Mouse (Mus musculus) gonadal fat pad, adult 2 months (tissue): ENCODE results near the gene Slc47a1. TPM values are rescaled to one million over a fixed set of nuclear protein-coding genes. Genes with fewer than 3 reads are reported as not detected.
"Not testable (repeated sequence)": the region's sequence is repeated elsewhere in the genome, so short reads cannot be mapped to it uniquely, and the experiment has no call there.

Experiments used
- DNase-seq: peaks from one replicate; pipeline ENCODE4 v3.0.0-alpha.2; 2012; ENCODE audit warnings: low read depth
- polyA plus RNA-seq: library from polyadenylated mRNA; depleted of rRNA; stranded (reverse); fragments of >200 nt; gene quantifications from 2 replicates; pipeline ENCODE4 v1.2.3, GENCODE M21; 2012; rRNA removed

Gene Slc47a1
- polyA plus RNA-seq, 1 experiment, result 3.4 TPM

GRCm38 (mm10) chr11:61319233-61319922, 58.8 kb downstream of the Slc47a1 start:
- DNase-seq, result no peak

GRCm38 (mm10) chr11:61316864-61317263, 61.3 kb downstream of the Slc47a1 start:
- DNase-seq, result no peak

GRCm38 (mm10) chr11:61310321-61310720, 67.8 kb downstream of the Slc47a1 start:
- no peak for DNase-seq

DNA sequence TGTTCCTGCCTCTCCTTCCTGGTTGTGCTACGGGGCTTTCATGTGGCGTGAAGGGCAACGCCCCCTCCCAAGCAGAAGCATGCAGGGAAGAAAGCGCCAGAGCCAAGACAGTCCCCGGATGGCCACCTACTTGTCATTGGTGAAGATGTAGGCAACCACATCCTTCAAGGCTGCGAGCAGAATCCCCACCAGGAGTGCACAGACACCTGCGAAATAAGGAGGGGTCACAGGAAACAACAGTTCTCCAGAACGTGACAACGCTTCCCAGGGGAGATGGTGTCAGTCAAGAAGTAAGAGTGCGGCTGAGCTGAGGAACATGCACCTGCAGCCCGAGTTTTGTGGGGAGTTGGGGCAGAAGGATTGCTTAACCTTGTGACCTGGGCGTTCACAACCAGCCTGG, 68.3 kb downstream of the Slc47a1 start:
- DNase-seq, result no peak

GRCm38 (mm10) chr11:61307795-61308194, 70.3 kb downstream of the Slc47a1 start:
- DNase-seq, result no peak

- DNase-seq, result no peak
Observed at GRCm38 (mm10) chr11:61305377-61305776, 72.8 kb downstream of the Slc47a1 start.

GRCm38 (mm10) chr11:61304535-61304934, 73.6 kb downstream of the Slc47a1 start:
- not testable (repeated sequence) for DNase-seq

GRCm38 (mm10) chr11:61300716-61301392, 77.3 kb downstream of the Slc47a1 start:
- no peak for DNase-seq

DNA sequence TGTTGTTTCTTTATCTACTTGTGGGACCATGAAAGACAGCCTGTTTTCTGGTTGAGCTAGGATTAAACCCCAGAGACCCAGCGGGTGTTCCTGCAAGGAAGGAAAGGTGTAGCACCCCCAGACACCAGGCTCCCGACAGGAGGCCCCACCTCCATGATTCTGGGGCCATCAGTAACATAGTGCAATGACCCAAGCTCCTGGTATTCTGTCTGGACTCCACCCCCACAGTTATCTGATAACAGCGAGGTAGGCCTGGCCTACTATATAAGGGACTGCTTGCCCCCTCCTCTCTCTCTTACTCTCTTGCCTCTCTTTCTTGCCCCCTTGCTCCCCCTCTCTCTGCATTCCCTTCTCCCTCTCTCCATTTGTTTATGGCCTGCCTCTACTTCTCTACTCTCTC, 77.9 kb downstream of the Slc47a1 start:
- DNase-seq, result no peak

GRCm38 (mm10) chr11:61297901-61298300, 80.2 kb downstream of the Slc47a1 start:
- no peak for DNase-seq

GRCm38 (mm10) chr11:61297326-61297725, 80.8 kb downstream of the Slc47a1 start:
- DNase-seq, result no peak

DNA sequence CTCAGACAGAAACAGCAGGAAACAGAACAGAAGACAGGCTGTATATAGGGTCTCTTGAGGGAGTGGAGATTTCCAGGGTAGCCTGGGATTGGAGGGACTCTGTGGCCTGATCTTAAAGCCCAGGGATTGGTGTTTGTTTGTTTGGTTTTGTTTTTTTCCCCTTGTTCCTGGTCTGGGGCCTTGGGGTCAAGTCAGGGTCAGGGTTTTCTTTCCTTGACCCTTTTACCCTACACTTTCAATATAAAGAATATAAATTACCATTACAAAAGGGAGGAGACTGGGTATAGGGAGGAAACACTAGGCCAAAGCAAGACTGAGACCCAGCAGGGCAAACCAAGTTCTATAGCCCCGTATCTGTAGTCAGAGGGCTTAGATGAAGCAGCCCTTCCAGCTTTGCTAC, 81.6 kb downstream of the Slc47a1 start:
- DNase-seq, result no peak

DNA sequence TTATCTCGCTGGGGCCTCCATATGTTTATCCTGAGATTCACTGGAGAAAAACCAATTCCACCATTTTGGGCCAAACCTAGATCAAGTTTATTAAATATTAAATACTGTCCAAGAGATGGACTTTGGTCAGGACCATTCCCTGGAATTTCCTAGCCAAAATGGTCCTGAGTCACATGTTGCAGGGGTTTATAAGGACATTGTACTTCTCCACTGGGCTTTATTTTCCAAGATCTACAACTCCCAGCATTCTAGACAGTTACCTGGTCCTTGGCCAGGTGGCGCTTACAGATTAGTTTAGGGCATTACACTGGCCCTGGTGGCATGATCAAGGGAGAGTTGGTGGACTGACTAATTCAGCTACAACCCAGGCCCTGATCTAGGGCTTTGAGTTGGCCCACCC, 82.6 kb downstream of the Slc47a1 start:
- no peak for DNase-seq

- no peak for DNase-seq
Observed at GRCm38 (mm10) chr11:61294431-61294830, 83.7 kb downstream of the Slc47a1 start.

Other genes starting within 250 kb of the Slc47a1 start
- 44.6 and 70.2 TPM in 2 replicates for gene Usp22, start 203.3 kb downstream of the Slc47a1 start, polyA plus RNA-seq
- 7.1 and 8.0 TPM in 2 replicates for gene Aldh3a1, start 170.8 kb downstream of the Slc47a1 start, polyA plus RNA-seq
- 98.8 and 111 TPM in 2 replicates for gene Aldh3a2, start 110.9 kb downstream of the Slc47a1 start, polyA plus RNA-seq
- gene Slc47a2, start 35.5 kb downstream of the Slc47a1 start, polyA plus RNA-seq, result 1.8 and 2.8 TPM in 2 replicates
- gene Rnf112, start 75.8 kb upstream of the Slc47a1 start, polyA plus RNA-seq, result 0.26 and 0.66 TPM in 2 replicates
- 180 and 229 TPM in 2 replicates for gene Mfap4, start 107.1 kb upstream of the Slc47a1 start, polyA plus RNA-seq
- 19.7 and 21.7 TPM in 2 replicates for gene Mapk7, start 116.1 kb upstream of the Slc47a1 start, polyA plus RNA-seq
- gene B9d1, start 126.8 kb upstream of the Slc47a1 start, polyA plus RNA-seq, result 32.2 and 37.9 TPM in 2 replicates
- 38.7 and 44.7 TPM in 2 replicates for gene Epn2, start 201.3 kb upstream of the Slc47a1 start, polyA plus RNA-seq